Mouse (Mus musculus) inflammation-experienced regulatory T-cells (primary cell): ENCODE measurements around the gene Napb. TPM values are rescaled to one million over a fixed set of nuclear protein-coding genes. Genes with fewer than 3 reads are reported as not detected.

ENCODE experiments used
- polyA plus RNA-seq, 2 experiments: library from polyadenylated mRNA; unstranded; fragments of 100-300 nt; shearing (Covaris generic); gene quantifications; one replicate each; pipeline ENCODE4 v1.2.1; 2017

Gene Napb
- 1 to 10 TPM; 1.4 to 4.3 TPM for polyA plus RNA-seq

DNA sequence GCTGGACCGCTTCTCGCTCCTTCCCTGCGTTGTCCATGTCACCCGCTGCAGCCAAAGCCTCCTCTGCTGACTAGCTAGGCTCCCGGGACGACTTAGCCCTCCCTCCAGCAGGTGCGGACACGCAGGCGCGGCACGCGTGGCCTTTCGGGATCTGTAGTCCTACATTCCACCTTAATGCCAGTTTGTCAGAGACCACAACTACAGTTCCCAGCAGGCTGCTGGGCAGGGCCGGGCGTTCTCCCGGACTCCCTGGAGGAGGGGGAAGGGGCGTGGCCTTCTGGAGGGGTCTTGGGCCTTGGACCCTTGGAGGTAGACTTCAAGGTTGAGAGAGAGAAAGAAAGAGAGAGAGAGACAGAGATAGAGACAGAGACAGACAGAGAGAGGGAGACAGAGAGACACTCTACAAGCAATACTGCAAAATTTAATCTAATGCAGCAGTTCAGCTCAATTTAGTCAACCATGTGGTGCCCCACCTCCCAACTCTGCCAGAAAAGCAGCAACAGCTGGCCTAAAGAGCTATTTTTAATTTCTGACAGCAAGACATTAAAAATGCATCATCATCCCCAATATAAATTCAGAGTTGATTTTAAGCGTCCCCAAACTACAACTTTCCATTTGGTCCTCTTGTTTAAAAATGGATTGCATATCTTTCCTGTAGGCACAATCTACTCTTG lies at the start of gene Napb:
Gene Napb (minus strand): TSS at position 141 of the 674 bp plus-strand sequence.

DNA sequence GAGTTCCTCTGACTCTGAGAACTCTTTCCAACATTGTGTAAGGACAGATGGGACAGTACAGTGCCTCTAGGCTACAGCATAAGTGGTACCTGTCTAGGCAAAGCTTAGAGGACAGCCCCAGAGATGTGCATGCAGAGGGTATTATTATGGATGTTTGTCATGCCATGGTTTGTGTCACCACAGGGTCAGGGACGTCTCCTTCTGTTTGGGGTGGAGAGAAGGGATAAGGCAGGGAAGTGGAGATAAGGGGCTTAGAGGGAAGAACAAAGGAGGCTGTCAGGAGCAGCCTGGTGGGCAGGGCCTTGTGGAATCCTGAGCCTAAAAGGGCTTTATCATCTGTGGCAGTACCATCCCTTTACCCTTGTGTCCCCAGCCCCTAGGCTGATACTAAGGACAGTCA lies 49.4 kb upstream of the Napb start, which contains the start of gene 8030411F24Rik:
Gene 8030411F24Rik (plus strand): TSS at position 301 of the 400 bp plus-strand sequence.

DNA sequence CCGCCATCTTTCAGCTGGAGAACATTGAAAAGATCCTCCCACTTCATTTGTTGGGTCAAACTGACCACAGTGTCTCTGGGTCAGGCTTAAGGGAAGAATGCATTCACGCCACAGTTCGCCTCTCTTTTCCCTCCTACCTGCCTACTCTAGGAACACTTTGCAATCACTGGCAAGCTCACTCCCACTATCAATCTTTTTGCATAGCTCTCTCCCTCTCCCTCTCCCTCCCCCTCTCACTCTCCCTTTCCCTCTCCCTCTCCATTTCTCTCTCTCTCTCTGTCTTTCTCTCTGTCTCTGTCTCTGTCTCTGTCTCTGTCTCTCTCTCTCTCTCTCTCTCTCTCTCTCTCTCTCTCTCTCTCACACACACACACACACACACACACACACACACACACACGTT lies 39.1 kb upstream of the Napb start, which contains the start of gene Cst11:
Gene Cst11 (minus strand): TSS at position 101 of the 400 bp plus-strand sequence.

DNA sequence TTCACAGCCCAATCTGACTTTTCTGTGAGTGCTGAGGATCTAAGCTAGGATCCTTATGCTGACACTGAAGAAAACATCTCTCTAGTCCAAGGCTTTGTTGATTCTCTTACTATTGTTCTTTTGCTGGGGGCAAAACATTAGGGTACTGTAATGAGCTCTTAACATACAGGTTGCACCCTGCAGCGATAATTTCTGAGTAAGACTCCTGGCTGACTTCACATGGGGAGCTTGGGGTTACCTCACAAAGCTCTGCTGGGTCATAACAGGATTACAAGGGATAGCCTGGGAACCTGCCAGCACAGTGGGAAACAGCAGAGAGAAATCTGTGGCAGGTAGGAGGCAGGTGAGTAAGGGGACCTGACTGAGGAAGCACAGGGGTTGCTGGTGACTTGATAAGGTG lies 17.8 kb upstream of the Napb start, which contains the start of gene Cstl1:
Gene Cstl1 (plus strand): TSS at position 301 of the 400 bp plus-strand sequence.

DNA sequence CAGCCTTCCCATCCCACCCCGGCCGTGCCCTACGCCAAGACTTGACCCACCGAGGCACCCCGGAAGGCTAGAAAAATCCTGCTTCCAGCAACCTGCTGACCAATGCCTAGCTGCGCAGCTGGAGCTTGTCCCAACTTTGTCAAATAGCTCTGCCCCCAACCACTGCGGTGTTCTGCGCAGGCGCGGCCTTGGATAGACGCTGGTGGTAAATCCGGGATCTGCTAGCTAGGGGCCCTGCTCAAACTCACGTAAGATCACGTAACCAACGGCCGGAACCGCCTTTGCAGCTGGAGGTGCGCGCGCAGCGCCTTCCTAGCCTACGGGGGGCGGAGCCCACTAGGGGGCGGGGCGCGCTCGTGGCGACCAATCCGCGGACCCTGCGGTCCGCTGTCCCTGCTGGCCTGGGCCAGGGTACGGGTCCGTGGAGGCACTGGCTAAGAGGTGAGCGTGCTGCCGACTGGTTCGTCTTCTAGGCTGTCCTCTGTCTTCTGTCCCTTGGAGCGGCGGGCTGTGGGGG lies 51.4 kb downstream of the Napb start, which contains the start of gene Gzf1:
Gene Gzf1 (plus strand): TSS at position 249 of the 517 bp plus-strand sequence.

DNA sequence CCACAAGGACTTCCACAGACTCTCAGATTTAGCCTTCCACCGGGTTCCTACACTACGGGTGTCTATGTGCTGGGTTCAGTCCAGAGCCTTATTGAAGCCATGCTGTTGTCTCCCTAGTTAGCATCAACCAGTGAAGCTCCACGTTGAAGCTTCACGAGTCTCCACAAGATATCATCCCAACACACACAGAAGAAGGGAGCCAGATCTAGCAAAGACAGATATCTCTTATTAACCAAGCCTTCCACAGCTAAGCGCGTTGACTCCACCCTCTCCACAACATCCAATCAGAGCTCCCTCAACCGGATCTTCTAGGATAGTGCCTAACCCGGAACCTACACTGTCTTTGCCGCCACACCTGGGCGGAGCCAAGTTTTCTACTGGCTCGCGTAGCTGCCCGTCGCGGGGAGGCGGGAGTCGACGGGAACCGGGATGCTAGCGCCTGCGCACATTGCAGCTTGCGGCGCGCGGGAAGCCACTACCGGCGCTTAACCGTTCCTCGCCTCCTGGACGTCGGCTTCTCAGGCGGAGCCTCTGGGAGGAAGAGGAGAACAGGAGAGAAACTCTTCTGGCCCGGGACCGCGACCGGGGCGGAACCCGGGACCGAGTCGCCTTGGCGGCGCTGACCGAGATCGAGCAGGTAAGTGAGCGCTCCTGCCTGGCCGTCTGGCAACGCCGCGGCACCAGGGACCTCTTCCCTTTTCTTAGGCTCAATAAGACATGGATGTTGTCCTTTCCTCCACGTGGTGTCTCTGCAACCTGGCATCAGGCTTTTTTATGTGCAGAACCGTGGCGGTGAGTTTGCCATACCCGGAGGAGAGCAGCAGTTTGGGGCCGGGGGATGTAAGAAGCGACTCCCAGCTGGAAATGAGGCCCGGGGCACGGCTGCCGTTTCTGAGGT lies 59.8 kb downstream of the Napb start, which contains the start of gene Nxt1:
Gene Nxt1 (plus strand): TSS at position 403 of the 898 bp plus-strand sequence.

Other genes starting within 250 kb of the Napb start
- 10 to 100 TPM; 57.3 to 68.5 TPM for gene Nxt1, start 59.9 kb downstream of the Napb start, polyA plus RNA-seq
- 10 to 100 TPM; 13.1 to 13.5 TPM for gene Gzf1, start 51.4 kb downstream of the Napb start, polyA plus RNA-seq
- gene Cstl1, start 17.9 kb upstream of the Napb start, polyA plus RNA-seq: not detected
- gene Cst11, start 39.0 kb upstream of the Napb start, polyA plus RNA-seq: under 1 TPM in 1 of 2 experiments, not detected in 1; 0.27 TPM
- not detected for gene 8030411F24Rik, start 49.5 kb upstream of the Napb start, polyA plus RNA-seq
- gene Cst12, start 56.9 kb upstream of the Napb start, polyA plus RNA-seq: under 1 TPM in 1 of 2 experiments, not detected in 1; 0.34 TPM
- gene Cst8, start 66.3 kb upstream of the Napb start, polyA plus RNA-seq: under 1 TPM in 1 of 2 experiments, not detected in 1; 0.62 TPM
- gene Cst13, start 87.6 kb upstream of the Napb start, polyA plus RNA-seq: not detected
- gene Cst9, start 102.7 kb upstream of the Napb start, polyA plus RNA-seq: not detected
- not detected for gene 9230104L09Rik, start 132.6 kb upstream of the Napb start, polyA plus RNA-seq
- 100 to 1,000 TPM; 125 to 150 TPM for gene Cst3, start 143.2 kb upstream of the Napb start, polyA plus RNA-seq